Mouse (Mus musculus) embryonic facial prominence, embryonic 13.5 days (tissue): Measurements from ENCODE around the gene Pgk1. TPM values are rescaled to one million over a fixed set of nuclear protein-coding genes. Genes with fewer than 3 reads are reported as not detected.
A peak's percentile ranks its signal among the peaks of the same experiment; 100 is the strongest.

Experiments used
- ATAC-seq: fragments of 200-750 bp; cut with Nextera tagmentation; 2 replicates; pipeline ENCODE4 v1.8.0; 2017; ENCODE audit warnings: low read depth; ENCODE audit not compliant: insufficient number of reproducible peaks, insufficient read depth, low FRiP score, low TSS enrichment
- H3K27ac ChIP-seq: fragments of 300-500 bp; sonication (generic); 2 replicates; pipeline ENCODE4 v1.5.1; 2015; ENCODE audit warnings: moderate library complexity, mild to moderate bottlenecking, inconsistent platforms
- H3K27me3 ChIP-seq: fragments of 300-500 bp; sonication (generic); 2 replicates; pipeline ENCODE4 v1.6.1; 2015; ENCODE audit warnings: mild to moderate bottlenecking, inconsistent platforms
- H3K36me3 ChIP-seq: fragments of 300-500 bp; sonication (generic); 2 replicates; pipeline ENCODE4 v1.6.1; 2015; ENCODE audit warnings: mild to moderate bottlenecking, inconsistent platforms
- H3K4me1 ChIP-seq: fragments of 300-500 bp; sonication (generic); 2 replicates; pipeline ENCODE4 v1.6.1; 2015; ENCODE audit warnings: inconsistent platforms
- H3K4me2 ChIP-seq: fragments of 300-500 bp; sonication (generic); 2 replicates; pipeline ENCODE4 v1.6.1; 2015; ENCODE audit warnings: moderate library complexity, mild to moderate bottlenecking, inconsistent platforms
- H3K4me3 ChIP-seq: fragments of 300-500 bp; sonication (generic); 2 replicates; pipeline ENCODE4 v1.5.1; 2015; ENCODE audit warnings: mild to moderate bottlenecking, inconsistent platforms
- H3K9ac ChIP-seq: fragments of 300-500 bp; sonication (generic); 2 replicates; pipeline ENCODE4 v1.6.1; 2015; ENCODE audit warnings: mild to moderate bottlenecking, inconsistent platforms
- H3K9me3 ChIP-seq: fragments of 300-500 bp; sonication (generic); 2 replicates; pipeline ENCODE4 v1.6.1; 2016; ENCODE audit warnings: inconsistent platforms
- WGBS: fragments of 180-500 bp; shearing (Covaris S2); methylation state at CpG from one replicate; pipeline ENCODE4 v1.1.7; 2015; ENCODE audit warnings: mixed read lengths; 5-methylcytosine and 5-hydroxymethylcytosine counted together
- polyA plus RNA-seq: library from polyadenylated mRNA; unstranded; fragments of >200 nt; fragmentation: Nextera tagmentation; extraction: Ambion mirVana; gene quantifications from 2 replicates; pipeline ENCODE4 v1.2.1, GENCODE M21; 2015

Pgk1 gene
- polyA plus RNA-seq, 1 experiment from 2014 or later: 335 TPM

DNA sequence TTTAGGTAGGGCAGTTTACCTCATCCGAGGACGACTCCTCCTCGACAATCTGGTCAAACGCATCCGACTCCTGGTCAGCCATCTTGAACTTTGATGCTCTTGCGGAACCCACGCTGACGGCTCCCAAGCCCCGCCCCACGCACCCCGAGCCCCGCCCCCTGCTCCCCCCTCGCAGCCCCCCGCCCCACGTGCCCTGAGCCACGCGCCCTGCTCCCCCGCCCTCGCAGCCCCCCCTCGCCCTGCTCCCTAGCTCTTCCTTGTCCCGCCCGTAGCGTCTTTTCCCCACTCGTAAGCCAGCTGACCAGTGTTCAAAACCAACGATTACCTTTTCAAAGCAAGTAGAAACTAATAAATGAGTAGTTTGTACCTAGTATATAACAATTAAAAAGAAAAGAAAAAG, 34.2 kb downstream of the Pgk1 start, which contains the start of gene Taf9b:
Gene Taf9b (minus strand): TSS at position 101 of the 400 bp plus-strand sequence.
- peak within 1 kb of the TSS; percentile 56 for H3K4me3 ChIP-seq
- H3K4me2 ChIP-seq: peak within 1 kb of the TSS; percentile 58
- peak within 1 kb of the TSS; percentile 82 for H3K9ac ChIP-seq
- no peaks in the 10 kb centered on the region for H3K27me3 ChIP-seq
- no peaks in the 10 kb centered on the region for H3K4me1 ChIP-seq
- WGBS: 88% methylated on average over 25 of the region's 25 CpGs
- ATAC-seq: no peak
- no peaks in the 10 kb centered on the region for H3K9me3 ChIP-seq
- 0 out of 2 replicates have a peak within 1 kb of the TSS, but pooled peaks have one; percentile 73 for H3K27ac ChIP-seq
- H3K36me3 ChIP-seq: no peaks in the 10 kb centered on the region

Other genes with a start within 250 kb of the Pgk1 start
- gene Magt1, start 175.2 kb upstream of the Pgk1 start, polyA plus RNA-seq: 66.4 and 67.6 TPM in 2 replicates
- 406 and 420 TPM in 2 replicates for gene Cox7b, start 171.4 kb upstream of the Pgk1 start, polyA plus RNA-seq
- 23.5 and 28.3 TPM in 2 replicates for gene Atp7a, start 159.8 kb upstream of the Pgk1 start, polyA plus RNA-seq
- gene Tlr13, start 43.9 kb upstream of the Pgk1 start, polyA plus RNA-seq: 0.37 and 0.70 TPM in 2 replicates
- 6.1 and 7.4 TPM in 2 replicates for gene Taf9b, start 34.1 kb downstream of the Pgk1 start, polyA plus RNA-seq
- not detected in 2 replicates for gene Fnd3c2, start 68.3 kb downstream of the Pgk1 start, polyA plus RNA-seq